Mouse (Mus musculus): Measurements from ENCODE around the gene Ubr2.

Gene Ubr2

GRCm38 (mm10) chr17:46880322-46880721 is 130.0 kb downstream of the Ubr2 start:
- no peak for DNase-seq (ENCODE audit: low spot score in 2 of 2)

GRCm38 (mm10) chr17:46879841-46880311 is 130.5 kb downstream of the Ubr2 start:
- DNase-seq (ENCODE audit: low spot score in 2 of 2) = no peak
